Mouse (Mus musculus): ENCODE results near the gene Cenpu. TPM values are rescaled to one million over a fixed set of nuclear protein-coding genes. Genes with fewer than 3 reads are reported as not detected.
A peak's percentile ranks its signal among the peaks of the same experiment; 100 is the strongest.
"Not testable (repeated sequence)": the region's sequence is repeated elsewhere in the genome, so short reads cannot be mapped to it uniquely, and the experiment has no call there.

The Cenpu gene
- polyA plus RNA-seq, 1 experiment from 2014 or later: 16.4 TPM

DNA sequence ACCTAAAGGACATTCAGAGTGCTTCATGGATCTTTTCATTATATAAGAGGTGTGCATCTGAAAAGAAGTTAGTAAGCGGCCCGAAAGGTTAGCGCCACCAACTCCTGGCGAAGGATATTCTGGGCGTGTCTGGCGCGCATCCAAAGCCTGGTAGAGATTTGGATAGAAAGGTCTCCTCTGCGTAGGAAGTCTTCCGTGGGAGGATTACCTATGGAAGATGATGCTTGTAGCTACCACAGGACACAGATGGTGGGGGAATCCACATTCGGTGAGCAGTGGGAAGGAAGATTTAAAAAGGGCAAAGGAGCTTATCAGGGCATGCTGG lies 575 bp downstream of the Cenpu start:
- Histone ChIP-seq H3K27ac (no peak overlapping the region), H3K4me3 (peak overlapping the region; percentile 71), H3K4me2 (replicated peaks) (peak overlapping the region; percentile 81), H3K4me1 (peaks cover 11% of the 10 kb centered on the region), H3K9me3 (no peaks in the 10 kb centered on the region), H3K27me3 (no peaks in the 10 kb centered on the region), H3K9ac (peak overlapping the region; percentile 55), H3K36me3 (peaks cover 12% of the 10 kb centered on the region; the same call in 1 of the 2 replicates)
- no peak for ATAC-seq (ENCODE audit: insufficient number of reproducible peaks, insufficient read depth, low FRiP score, low TSS enrichment)
- 3% methylated on average over 10 of the region's 10 CpGs for WGBS

DNA sequence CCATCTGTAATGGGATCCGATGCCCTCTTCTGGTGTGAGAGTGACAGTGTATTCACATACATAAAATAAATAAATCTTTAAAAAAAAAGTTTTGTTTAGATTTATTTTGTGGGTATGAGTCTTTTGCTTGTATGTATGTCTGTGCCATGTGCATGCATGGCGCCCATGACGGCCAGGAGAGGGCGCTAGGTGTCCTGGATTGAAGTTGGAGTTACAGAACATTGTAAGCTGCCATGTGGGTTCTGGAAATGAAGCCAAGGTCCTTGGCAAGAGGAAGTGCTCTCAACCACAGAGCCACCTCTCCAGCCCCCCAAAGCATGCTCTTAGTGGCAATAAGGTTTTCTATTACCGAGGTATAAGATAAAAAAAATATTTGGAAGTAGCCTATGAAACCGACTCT lies 7.6 kb downstream of the Cenpu start:
- Histone ChIP-seq H3K27ac (no peak overlapping the region), H3K4me2 (replicated peaks) (no peak overlapping the region), H3K27me3 (no peaks in the 10 kb centered on the region), H3K36me3 (peaks cover 25% of the 10 kb centered on the region; the same call in 1 of the 2 replicates), H3K4me1 (no peaks in the 10 kb centered on the region), H3K4me3 (no peak overlapping the region), H3K9ac (no peak overlapping the region), H3K9me3 (no peaks in the 10 kb centered on the region)
- ATAC-seq (ENCODE audit: insufficient number of reproducible peaks, insufficient read depth, low FRiP score, low TSS enrichment): no peak
- 74% methylated on average over 6 of the region's 6 CpGs for WGBS

GRCm38 (mm10) chr8:46562333-46562732 lies 10.5 kb downstream of the Cenpu start:
- Histone ChIP-seq H3K27ac (no peak overlapping the region), H3K4me1 (no peaks in the 10 kb centered on the region), H3K27me3 (no peaks in the 10 kb centered on the region), H3K9me3 (no peaks in the 10 kb centered on the region), H3K4me2 (replicated peaks) (no peak overlapping the region), H3K36me3 (peaks cover 25% of the 10 kb centered on the region; the same call in 1 of the 2 replicates), H3K4me3 (no peak overlapping the region), H3K9ac (no peak overlapping the region)
- ATAC-seq (ENCODE audit: insufficient number of reproducible peaks, insufficient read depth, low FRiP score, low TSS enrichment): no peak
- 91% methylated on average over 16 of the region's 16 CpGs for WGBS

DNA sequence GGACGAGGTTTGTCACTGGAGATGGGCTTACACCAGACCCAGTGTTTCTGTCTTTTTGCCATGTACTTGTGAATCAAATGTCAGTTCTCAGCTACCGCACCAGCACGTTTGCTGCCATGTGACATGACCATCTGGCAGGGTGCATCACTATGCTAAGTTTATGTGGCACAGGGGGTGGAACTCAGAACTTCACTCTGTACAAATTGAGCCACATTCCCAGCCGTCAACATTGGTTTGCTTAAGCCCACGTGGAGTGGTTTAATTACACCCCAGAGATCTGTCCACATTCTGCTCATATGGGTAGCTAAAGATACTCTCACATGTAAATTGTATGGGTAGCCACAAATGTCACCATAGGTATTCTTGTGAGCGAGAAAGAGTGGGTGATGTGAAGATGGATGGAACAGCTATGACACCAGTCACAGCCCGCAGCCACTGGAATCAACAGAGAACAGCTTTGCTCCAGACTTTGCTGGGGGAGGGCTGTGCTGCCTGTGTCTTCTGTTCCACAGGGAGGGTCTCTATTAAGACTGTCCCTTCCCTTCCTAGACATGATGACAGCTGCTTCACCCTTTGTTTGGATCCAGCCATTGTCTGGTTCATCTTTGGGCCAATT lies 15.2 kb downstream of the Cenpu start:
- WGBS: 84% methylated on average over 7 of the region's 7 CpGs
- ATAC-seq (ENCODE audit: insufficient number of reproducible peaks, insufficient read depth, low FRiP score, low TSS enrichment): no peak
- H3K27ac ChIP-seq: no peak overlapping the region
- no peaks in the 10 kb centered on the region for H3K9me3 ChIP-seq
- H3K36me3 ChIP-seq: peaks cover 21% of the 10 kb centered on the region; the same call in 1 of the 2 replicates
- H3K4me2 ChIP-seq (replicated peaks): no peak overlapping the region
- no peaks in the 10 kb centered on the region for H3K4me1 ChIP-seq
- H3K9ac ChIP-seq: no peak overlapping the region
- H3K27me3 ChIP-seq: no peaks in the 10 kb centered on the region
- H3K4me3 ChIP-seq: no peak overlapping the region

DNA sequence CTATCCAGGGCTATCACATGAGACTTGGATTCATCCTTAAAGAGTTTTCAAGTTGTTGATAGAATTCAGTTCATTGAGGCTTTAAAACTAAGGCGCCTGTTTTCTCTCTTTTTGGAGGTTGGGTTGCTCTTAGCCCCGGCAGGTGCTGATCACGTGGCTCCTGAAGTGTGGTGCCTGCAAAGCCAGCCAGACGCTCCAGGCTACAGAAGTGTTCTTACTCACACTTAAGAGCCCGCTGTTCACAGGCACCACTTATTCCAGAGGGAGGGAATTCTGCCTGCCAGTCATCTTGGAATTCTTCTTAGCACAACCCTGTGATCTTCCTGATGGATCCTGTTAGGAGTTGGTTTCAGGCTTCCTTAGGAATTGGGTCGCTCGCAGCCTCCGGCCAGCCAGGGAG lies 16.1 kb downstream of the Cenpu start:
- Histone ChIP-seq H3K4me1 (no peaks in the 10 kb centered on the region), H3K27ac (no peak overlapping the region), H3K9ac (no peak overlapping the region), H3K27me3 (no peaks in the 10 kb centered on the region), H3K9me3 (no peaks in the 10 kb centered on the region), H3K4me3 (no peak overlapping the region), H3K4me2 (replicated peaks) (no peak overlapping the region), H3K36me3 (peaks cover 22% of the 10 kb centered on the region)
- 86% methylated on average over 8 of the region's 8 CpGs for WGBS
- ATAC-seq (ENCODE audit: insufficient number of reproducible peaks, insufficient read depth, low FRiP score, low TSS enrichment): no peak

DNA sequence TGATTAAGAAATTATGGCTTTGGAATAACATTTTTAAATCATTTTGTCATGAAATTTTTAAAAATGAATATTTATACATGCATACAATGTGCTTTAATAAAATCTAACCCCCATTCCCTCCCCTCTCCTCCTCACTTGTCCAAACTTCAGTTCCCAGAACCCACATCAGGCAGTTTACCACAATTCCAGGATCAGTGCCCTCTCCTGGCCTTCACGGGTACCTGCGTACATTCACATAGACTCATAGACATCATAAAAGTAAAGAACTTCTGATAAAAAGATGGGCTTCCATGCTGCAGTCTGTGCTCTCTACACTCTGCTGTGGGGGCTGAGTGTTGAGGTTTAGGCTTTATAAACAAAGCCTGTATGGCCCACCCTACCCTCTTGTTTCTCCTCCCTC lies 17.1 kb downstream of the Cenpu start:
- Histone ChIP-seq H3K9ac (no peak overlapping the region), H3K4me3 (no peak overlapping the region), H3K27me3 (no peaks in the 10 kb centered on the region), H3K9me3 (no peaks in the 10 kb centered on the region), H3K27ac (no peak overlapping the region), H3K4me1 (no peaks in the 10 kb centered on the region), H3K36me3 (peaks cover 31% of the 10 kb centered on the region), H3K4me2 (replicated peaks) (no peak overlapping the region)
- ATAC-seq (ENCODE audit: insufficient number of reproducible peaks, insufficient read depth, low FRiP score, low TSS enrichment): no peak
- WGBS: 83% methylated on average over 2 of the region's 2 CpGs

- H3K9me3 ChIP-seq: no peaks in the 10 kb centered on the region
- WGBS: 92% methylated on average over 19 of the region's 19 CpGs
- H3K27ac ChIP-seq: no peak overlapping the region
- H3K4me3 ChIP-seq: no peak overlapping the region
- no peak for ATAC-seq (ENCODE audit: insufficient number of reproducible peaks, insufficient read depth, low FRiP score, low TSS enrichment)
- peaks cover 39% of the 10 kb centered on the region for H3K36me3 ChIP-seq
- H3K9ac ChIP-seq: no peak overlapping the region
- no peaks in the 10 kb centered on the region for H3K27me3 ChIP-seq
- H3K4me1 ChIP-seq: no peaks in the 10 kb centered on the region
- no peak overlapping the region for H3K4me2 ChIP-seq (replicated peaks)
These were observed 18.0 kb downstream of the Cenpu start for GRCm38 (mm10) chr8:46569659-46570441.

DNA sequence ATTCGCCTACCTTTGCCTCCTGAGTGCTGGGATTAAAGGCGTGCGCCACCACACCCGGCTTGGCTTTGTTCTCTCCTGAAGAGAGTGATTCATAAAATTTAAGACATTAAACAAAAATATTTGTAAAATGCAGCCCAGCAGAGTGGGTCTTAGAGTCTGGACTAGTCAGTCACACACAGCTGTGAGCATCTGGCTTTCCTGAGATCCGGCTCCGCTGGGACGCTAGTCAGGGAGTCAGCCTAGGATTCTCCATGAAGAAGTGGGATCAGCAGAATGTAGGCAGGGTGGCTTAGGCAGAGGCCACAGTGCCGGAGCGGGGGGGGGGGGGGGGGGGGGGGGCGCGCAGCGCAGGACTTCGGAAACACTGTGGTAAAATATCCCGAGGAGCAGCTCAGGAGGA lies 18.8 kb downstream of the Cenpu start:
- ATAC-seq (ENCODE audit: insufficient number of reproducible peaks, insufficient read depth, low FRiP score, low TSS enrichment): no peak
- no peak overlapping the region for H3K9ac ChIP-seq
- H3K4me1 ChIP-seq: no peaks in the 10 kb centered on the region
- H3K9me3 ChIP-seq: no peaks in the 10 kb centered on the region
- H3K4me3 ChIP-seq: no peak overlapping the region
- H3K36me3 ChIP-seq: peaks cover 33% of the 10 kb centered on the region
- H3K27me3 ChIP-seq: no peaks in the 10 kb centered on the region
- 92% methylated on average over 10 of the region's 14 CpGs for WGBS
- H3K27ac ChIP-seq: no peak overlapping the region
- H3K4me2 ChIP-seq (replicated peaks): no peak overlapping the region

- Histone ChIP-seq H3K4me1 (no peaks in the 10 kb centered on the region), H3K36me3 (peaks cover 48% of the 10 kb centered on the region)
- ATAC-seq (ENCODE audit: insufficient number of reproducible peaks, insufficient read depth, low FRiP score, low TSS enrichment): no peak
These were observed 21.6 kb downstream of the Cenpu start for GRCm38 (mm10) chr8:46573446-46573845.

DNA sequence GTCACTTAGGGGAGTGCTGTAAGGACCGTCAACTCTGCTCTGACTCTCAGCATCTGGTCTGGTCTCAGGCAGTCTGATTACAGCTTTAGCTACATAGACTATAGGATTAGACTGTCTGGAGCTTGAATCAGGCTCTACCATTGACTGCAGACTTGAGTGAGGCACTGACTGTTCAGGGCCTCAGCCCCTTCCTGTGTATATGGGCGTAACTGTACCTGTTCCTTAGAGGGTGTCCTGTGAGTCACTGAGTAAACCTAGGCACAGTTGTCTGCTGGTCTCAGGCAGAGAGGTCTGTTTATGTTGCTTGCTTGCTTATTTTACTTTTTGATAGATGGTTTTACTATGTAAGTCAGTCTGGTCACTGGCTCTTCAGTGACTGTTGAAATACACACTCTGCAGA lies 22.1 kb downstream of the Cenpu start:
- ATAC-seq (ENCODE audit: insufficient number of reproducible peaks, insufficient read depth, low FRiP score, low TSS enrichment): no peak
- H3K36me3 ChIP-seq: peaks cover 53% of the 10 kb centered on the region
- H3K9ac ChIP-seq: no peak overlapping the region
- no peak overlapping the region for H3K4me2 ChIP-seq (replicated peaks)
- no peaks in the 10 kb centered on the region for H3K27me3 ChIP-seq
- no peaks in the 10 kb centered on the region for H3K9me3 ChIP-seq
- H3K27ac ChIP-seq: no peak overlapping the region
- H3K4me3 ChIP-seq: no peak overlapping the region
- 89% methylated on average over 2 of the region's 2 CpGs for WGBS
- H3K4me1 ChIP-seq: no peaks in the 10 kb centered on the region

More at GRCm38 (mm10) chr8:46573446-46573845, 21.6 kb downstream of the Cenpu start:
- Histone ChIP-seq H3K9ac (no peak overlapping the region), H3K27me3 (no peaks in the 10 kb centered on the region), H3K27ac (no peak overlapping the region), H3K4me3 (no peak overlapping the region), H3K9me3 (no peaks in the 10 kb centered on the region), H3K4me2 (replicated peaks) (no peak overlapping the region)
- 89% methylated on average over 2 of the region's 2 CpGs for WGBS

GRCm38 (mm10) chr8:46578794-46579193 lies 27.0 kb downstream of the Cenpu start:
- Histone ChIP-seq H3K9me3 (no peaks in the 10 kb centered on the region), H3K4me2 (replicated peaks) (no peak overlapping the region), H3K27me3 (no peaks in the 10 kb centered on the region), H3K9ac (no peak overlapping the region), H3K27ac (no peak overlapping the region), H3K4me3 (no peak overlapping the region), H3K36me3 (peaks cover 39% of the 10 kb centered on the region), H3K4me1 (no peaks in the 10 kb centered on the region)
- 94% methylated on average over 9 of the region's 9 CpGs for WGBS
- no peak for ATAC-seq (ENCODE audit: insufficient number of reproducible peaks, insufficient read depth, low FRiP score, low TSS enrichment)

DNA sequence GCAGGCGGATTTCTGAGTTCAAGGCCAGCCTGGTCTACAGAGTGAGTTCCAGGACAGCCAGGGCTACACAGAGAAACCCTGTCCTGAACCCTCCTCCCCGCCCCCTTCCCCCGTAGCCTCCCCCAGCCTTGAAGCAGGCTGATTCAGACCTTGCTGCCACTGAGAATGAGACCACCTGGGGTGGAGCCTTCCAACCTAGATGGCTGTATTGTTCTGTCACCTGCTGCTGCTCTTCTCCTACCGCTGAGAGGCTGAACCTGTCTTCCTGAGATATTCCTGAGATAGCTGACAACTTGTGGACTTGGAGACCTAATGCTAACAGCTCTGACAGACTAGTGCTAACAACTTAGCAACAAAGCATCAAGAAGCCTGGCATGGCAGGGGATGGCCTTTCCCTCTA lies 32.5 kb downstream of the Cenpu start:
- not testable (repeated sequence) for ATAC-seq (ENCODE audit: insufficient number of reproducible peaks, insufficient read depth, low FRiP score, low TSS enrichment); H3K9me3 ChIP-seq; H3K27ac ChIP-seq; H3K9ac ChIP-seq; H3K36me3 ChIP-seq; H3K4me1 ChIP-seq; H3K4me3 ChIP-seq; H3K4me2 ChIP-seq (replicated peaks); H3K27me3 ChIP-seq
- WGBS: 47% methylated on average over 4 of the region's 4 CpGs

All from embryonic facial prominence, embryonic 12.5 days (tissue).